Mouse (Mus musculus) c-Kit-positive CD71-positive TER-119-positive erythroid progenitor cells, embryonic 14.5 days (primary cell): ENCODE results near the gene Dnajb4.

ENCODE experiments used
- DNase-seq: peaks from one replicate; pipeline ENCODE4 v3.0.0-alpha.2; 2013; ENCODE audit warnings: low spot score

Gene Dnajb4

GRCm38 (mm10) chr3:152171862-152172261, 38.2 kb downstream of the Dnajb4 start:
- DNase-seq: no peak

- DNase-seq: no peak
These were observed 38.9 kb downstream of the Dnajb4 start for GRCm38 (mm10) chr3:152171236-152171635.

- no peak for DNase-seq
These were observed 39.7 kb downstream of the Dnajb4 start for GRCm38 (mm10) chr3:152170407-152170806.

- no peak for DNase-seq
These were observed 42.1 kb downstream of the Dnajb4 start for GRCm38 (mm10) chr3:152168007-152168406.

DNA sequence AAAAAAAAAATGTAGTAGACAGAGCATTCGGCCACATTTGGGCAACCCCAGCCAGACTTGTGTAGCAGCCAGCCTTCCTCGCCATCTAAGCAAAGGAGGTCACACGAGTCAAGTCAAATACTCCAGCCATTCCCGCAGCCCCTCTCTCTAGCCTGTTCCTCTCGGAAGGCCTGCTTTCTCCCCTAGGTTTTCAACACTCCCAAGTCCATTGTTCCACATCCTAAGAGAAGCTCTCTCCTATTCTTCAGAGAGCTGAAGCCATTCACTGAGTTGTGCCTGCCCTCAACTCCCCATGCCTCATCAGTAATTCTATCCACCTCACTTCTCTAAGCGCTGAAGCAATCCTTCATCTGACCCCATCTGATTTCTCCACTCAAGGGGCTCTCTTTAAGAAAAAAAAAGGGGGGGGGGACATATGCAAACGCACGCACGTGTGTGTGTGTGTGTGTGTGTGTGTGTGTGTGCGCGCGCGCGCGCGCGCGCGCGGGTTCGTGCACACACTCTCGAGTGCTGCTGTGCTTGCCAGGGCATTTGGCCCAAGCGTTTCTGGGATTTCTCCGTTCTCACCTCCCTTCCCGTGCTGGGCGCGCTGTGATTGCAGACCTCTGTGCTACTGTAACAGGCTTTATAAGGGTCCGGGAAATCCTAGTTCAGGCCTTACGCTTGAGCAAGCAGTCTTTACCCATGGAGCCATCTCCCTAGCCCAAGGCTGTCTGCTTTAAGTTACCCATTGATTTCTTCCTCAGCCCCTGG, 43.2 kb downstream of the Dnajb4 start:
- no peak for DNase-seq

GRCm38 (mm10) chr3:152166099-152166423, 44.0 kb downstream of the Dnajb4 start, which contains the start of gene Gipc2:
Gene Gipc2, minus strand, starts transcription at chr3:152166230.
- no peak for DNase-seq

DNA sequence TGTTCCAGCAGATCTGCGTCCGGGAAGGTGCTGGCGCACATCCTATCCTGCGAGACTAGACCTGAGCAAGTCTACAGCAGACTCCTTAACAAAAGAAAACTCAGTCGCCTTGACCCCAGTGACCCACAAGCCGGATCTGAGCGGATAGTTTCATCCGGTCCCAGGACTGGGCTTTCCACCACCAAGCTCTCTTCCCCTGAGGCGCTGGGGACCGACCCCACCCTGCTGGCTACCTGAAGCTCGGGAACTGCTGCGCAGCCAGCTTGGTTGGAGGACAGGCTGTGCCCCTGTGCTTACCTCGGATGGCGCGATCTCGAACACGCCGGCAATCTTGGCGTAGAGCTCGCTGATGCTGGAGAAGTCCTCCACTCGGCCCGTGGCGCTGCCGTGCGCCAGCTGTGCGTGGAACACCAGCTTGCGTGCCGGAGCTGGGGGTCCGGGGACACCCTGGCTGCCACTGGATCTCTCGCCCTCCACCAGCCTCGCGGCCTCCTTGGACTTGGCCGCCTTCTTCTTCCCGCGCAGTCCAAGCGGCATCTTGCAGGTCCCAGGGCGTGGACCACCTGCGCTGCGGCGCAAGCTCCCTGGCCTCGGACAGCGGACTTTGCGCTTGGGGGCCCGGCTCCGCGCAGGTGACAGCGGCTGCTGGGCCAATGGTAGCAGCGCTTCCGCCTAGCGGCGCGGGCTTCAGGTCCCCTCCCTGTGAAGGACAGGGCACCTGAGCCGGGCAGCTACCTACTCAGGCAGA, 44.6 kb downstream of the Dnajb4 start:
- DNase-seq: no peak

DNA sequence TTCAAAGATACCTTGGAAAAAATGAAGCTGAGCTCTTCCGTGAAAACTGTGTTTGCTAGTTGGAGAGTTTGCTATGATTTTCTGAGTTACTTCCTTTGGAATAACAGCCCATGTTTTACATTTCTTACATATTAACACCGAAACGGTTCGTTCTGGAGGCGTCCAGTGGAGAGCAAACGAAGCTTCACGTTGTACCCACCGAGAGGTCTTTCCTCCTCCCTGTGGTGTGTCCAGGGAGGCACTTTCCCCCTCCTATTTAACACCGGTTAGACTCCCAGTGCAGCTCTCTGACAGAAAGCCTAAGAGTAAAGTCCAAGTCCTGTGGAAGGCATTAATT, 45.1 kb downstream of the Dnajb4 start:
- DNase-seq: no peak

DNA sequence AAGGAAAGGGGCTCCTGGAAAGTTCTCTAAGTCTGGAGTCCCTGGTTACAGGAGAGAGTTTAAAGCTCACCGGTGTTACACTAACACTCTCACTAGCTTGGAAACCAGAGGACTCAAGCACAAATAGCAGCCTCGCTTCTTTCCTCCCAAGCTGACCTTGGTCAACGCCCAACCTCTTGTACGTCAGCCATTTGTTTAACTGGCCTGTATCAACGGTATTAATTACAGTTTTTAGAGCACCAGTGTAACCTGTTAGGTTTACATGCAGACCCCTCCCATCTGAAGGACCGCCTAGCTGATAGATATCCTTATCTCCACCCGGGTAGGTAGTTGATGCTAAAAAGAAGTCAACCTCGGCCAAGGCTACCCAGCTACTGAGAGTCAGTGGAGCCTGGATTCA, 46.8 kb downstream of the Dnajb4 start:
- no peak for DNase-seq

GRCm38 (mm10) chr3:152160607-152161006, 49.5 kb downstream of the Dnajb4 start:
- no peak for DNase-seq

- no peak for DNase-seq
These were observed 50.8 kb downstream of the Dnajb4 start for GRCm38 (mm10) chr3:152159321-152159720.

GRCm38 (mm10) chr3:152158344-152159291, 51.5 kb downstream of the Dnajb4 start:
- no peak for DNase-seq

DNA sequence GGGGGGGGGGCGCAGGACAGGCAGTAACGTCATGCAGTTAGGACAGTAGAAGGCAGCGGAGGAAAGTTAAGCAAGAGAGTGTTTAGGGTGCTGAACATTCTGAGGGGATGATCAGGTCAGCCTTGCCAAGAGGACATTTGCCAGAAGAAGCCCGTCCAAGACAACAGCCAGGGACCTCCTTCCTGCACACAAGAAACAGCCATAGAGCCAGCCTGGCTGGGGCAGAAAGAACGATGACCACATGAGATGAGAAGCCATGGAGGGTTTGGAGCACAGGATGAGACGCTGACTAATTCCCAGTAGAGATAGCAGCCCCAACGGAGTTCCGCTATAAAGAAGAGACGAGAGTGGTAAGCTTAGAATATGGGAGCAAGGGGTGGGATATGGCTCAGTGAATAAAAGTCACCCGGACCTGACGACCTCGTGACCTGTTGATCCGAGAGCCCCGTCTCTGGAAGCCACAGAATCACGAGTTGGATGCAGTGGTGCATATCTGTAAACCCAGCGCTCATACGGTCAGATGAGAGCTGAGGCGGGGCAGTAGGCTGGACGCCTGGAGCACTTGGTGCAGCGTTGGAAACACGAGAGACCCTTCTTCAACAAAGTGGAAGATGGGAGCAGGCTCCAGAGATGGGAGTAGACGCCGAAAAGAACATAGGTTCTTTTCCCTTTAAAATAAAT, 53.1 kb downstream of the Dnajb4 start:
- no peak for DNase-seq

GRCm38 (mm10) chr3:152155296-152155948, 54.7 kb downstream of the Dnajb4 start:
- DNase-seq: no peak

DNA sequence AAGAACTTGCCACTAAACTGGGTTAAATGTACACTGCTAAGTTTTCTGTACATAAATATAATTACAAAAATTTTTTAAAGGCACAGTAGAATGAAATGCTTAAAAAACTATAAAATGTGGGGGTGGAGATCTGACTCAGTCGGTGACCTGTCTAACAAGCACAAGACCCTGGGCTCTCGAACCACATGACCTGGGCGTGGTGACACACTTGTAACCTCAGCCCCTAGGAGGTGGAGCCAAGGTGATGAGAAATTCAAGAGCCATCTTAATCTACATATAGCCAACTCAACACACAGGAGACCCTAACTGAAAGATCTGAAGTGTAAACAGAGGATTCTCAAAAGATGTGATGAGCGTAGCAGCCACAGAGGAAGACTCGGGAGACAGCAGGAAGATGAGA, 56.0 kb downstream of the Dnajb4 start:
- no peak for DNase-seq

GRCm38 (mm10) chr3:152153152-152153551, 57.0 kb downstream of the Dnajb4 start:
- DNase-seq: no peak

GRCm38 (mm10) chr3:152152483-152152804, 57.7 kb downstream of the Dnajb4 start:
- DNase-seq: peak; percentile 72

GRCm38 (mm10) chr3:152151725-152152482, 58.2 kb downstream of the Dnajb4 start:
- no peak for DNase-seq

DNA sequence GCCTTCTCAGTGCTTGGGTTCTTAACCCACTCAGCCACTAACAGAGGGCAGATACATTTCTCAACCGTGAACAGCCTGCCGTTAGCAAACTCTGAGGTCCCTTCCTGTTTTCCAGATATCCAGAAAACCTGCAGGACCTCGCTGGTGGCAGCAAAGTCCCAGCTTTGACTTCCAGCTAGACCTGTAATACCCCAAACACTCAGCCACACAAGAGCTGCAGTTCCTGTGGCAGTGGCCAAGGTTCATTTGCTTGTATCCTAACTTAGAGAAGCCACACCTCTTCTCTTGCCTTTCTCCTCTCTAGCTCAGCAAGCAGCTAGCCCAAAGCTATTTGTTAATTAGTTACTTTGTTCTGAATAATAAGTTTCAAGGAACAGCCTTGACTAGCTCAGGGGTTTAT, 60.2 kb downstream of the Dnajb4 start:
- no peak for DNase-seq

- DNase-seq: no peak
These were observed 60.7 kb downstream of the Dnajb4 start for GRCm38 (mm10) chr3:152149449-152149848.
